ENCODE assay signal across 8 mouse cellular contexts in the genomic region with DNA sequence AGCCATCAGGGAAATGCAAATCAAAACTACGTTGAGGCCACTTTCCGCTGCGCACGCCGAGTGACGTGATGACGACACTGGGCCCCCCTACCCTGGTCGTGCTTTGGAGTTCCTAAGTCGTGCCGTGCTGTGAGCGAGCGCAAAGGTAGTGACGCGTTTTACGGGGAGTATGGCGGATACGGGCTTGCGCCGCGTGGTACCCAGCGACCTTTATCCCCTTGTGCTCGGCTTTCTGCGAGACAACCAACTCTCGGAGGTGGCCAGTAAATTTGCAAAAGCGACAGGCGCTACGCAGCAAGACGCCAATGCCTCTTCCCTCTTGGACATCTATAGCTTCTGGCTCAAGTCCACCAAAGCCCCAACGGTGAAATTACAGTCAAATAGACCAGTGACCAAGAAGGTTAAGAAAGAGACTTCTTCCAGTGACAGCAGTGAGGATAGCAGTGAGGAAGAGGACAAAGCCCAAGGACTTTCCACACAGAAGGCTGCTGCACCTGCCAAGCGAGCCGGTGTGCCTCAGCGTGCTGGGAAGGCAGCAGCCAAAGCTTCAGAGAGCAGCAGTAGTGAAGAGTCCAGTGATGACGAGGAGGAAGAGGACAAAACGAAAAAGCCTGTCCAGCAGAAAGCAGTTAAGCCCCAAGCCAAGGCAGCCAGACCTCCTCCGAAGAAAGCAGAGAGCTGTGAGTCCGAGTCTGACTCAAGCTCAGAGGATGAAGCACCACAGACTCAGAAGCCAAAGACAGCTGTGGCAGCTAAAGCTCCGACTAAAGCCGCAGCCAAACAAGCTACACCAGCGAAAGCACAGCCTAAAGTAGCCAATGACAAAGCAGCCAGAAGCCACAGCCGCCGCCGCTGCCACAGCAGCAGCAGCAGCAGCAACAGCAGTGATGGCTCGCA.
DNase-seq lines count a peak whose midpoint lies in the region; ATAC-seq and TF ChIP-seq lines count a peak whose summit lies in the region.

No protein-coding gene starts in this region.

- peak overlapping the region; percentile 54 for H3K4me3 ChIP-seq in heart, embryonic 12.5 days
- peak overlapping the region; percentile 59 for H3K4me3 ChIP-seq in layer of hippocampus, adult 2 months
- peak overlapping the region; percentile 13 for H3K4me3 ChIP-seq in liver, postnatal 0 days (ENCODE audit: low read depth, low read length)

- peak overlapping the region; percentile 48; the same call in 1 of the 2 replicates for H3K9ac ChIP-seq in heart, embryonic 12.5 days
- H3K9ac ChIP-seq in liver, postnatal 0 days (replicated peaks): no peak overlapping the region

- 0 out of 2 replicates have a peak, but pooled peaks cover 2% of the 10 kb centered on the region for H3K27me3 ChIP-seq in heart, embryonic 12.5 days (replicated peaks)
- 0 out of 2 replicates have a peak, but pooled peaks cover 3% of the 10 kb centered on the region for H3K27me3 ChIP-seq in liver, postnatal 0 days (ENCODE audit: insufficient read depth, low read length)

- H3K36me3 ChIP-seq in heart, embryonic 12.5 days: no peaks in the 10 kb centered on the region
- no peaks in the 10 kb centered on the region for H3K36me3 ChIP-seq in liver, postnatal 0 days (replicated peaks; ENCODE audit: insufficient read depth, low read length)

- H3K4me1 ChIP-seq in heart, embryonic 12.5 days (replicated peaks): no peaks in the 10 kb centered on the region
- H3K4me1 ChIP-seq in liver, postnatal 0 days (ENCODE audit: insufficient read depth): no peaks in the 10 kb centered on the region

- ATAC-seq in heart, embryonic 12.5 days (ENCODE audit: insufficient number of reproducible peaks, low FRiP score): no peak
- ATAC-seq in liver, postnatal 0 days: no peak
- ATAC-seq in erythroid progenitor cell, adult 5-6 weeks (replicated peaks; ENCODE audit: low FRiP score, poor library complexity, severe bottlenecking): no peak

- peak; percentile 59 for DNase-seq in CD4-positive, CD25-positive, alpha-beta regulatory T cell, adult 2 months (ENCODE audit: low read depth, low spot score)
- DNase-seq in adrenal gland, adult 18-20 months (ENCODE audit: low spot score in 2 of 2): peak; percentile 11 to 17
- DNase-seq in embryo, embryonic 9.5 days (ENCODE audit: extremely low spot score): peak; percentile 33
- peak; percentile 48 to 49 for DNase-seq in layer of hippocampus, adult 2 months (ENCODE audit: low spot score in 2 of 2)
- DNase-seq in liver, postnatal 0 days: no peak
- DNase-seq in retina, adult 2 months (ENCODE audit: low read depth, low spot score): peak; percentile 8

- TF ChIP-seq EP300 in liver, postnatal 0 days (IDR thresholded peaks at IDR 0.05; ENCODE audit: low read depth): no peak

- no peak overlapping the region for H3K27ac ChIP-seq in heart, embryonic 12.5 days (ENCODE audit: poor library complexity, severe bottlenecking)
- peak overlapping the region; percentile 70 for H3K27ac ChIP-seq in layer of hippocampus, adult 2 months
- H3K27ac ChIP-seq in liver, postnatal 0 days (ENCODE audit: low read depth): no peak overlapping the region

- TF ChIP-seq CTCF in layer of hippocampus, adult 2 months (conservative IDR thresholded peaks at IDR 0.05): no peak
- TF ChIP-seq CTCF in liver, postnatal 0 days (IDR thresholded peaks at IDR 0.05; ENCODE audit: low read depth): no peak

- 18% methylated on average over 43 of the region's 43 CpGs for whole genome bisulfite sequencing in heart, embryonic 12.5 days
- WGBS in liver, postnatal 0 days (ENCODE audit: insufficient replicate concordance): 19% methylated on average over 43 of the region's 43 CpGs

- H3K4me2 ChIP-seq in heart, embryonic 12.5 days: peak overlapping the region; percentile 85
- peak overlapping the region; percentile 57 for H3K4me2 ChIP-seq in liver, postnatal 0 days (ENCODE audit: low read depth, low read length)

- no peaks in the 10 kb centered on the region for H3K9me3 ChIP-seq in heart, embryonic 12.5 days (replicated peaks)
- H3K9me3 ChIP-seq in liver, postnatal 0 days (ENCODE audit: low read length): no peaks in the 10 kb centered on the region
